Mouse (Mus musculus): ENCODE measurements around the gene Rab7b. TPM values are rescaled to one million over a fixed set of nuclear protein-coding genes. Genes with fewer than 3 reads are reported as not detected.

Gene Rab7b
- 0.58 and 0.79 TPM in 2 replicates for polyA plus RNA-seq (2016; fragmentation: Nextera tagmentation; extraction: Ambion mirVana)

- DNase-seq (ENCODE audit: low spot score): no peak
- H3K4me3 ChIP-seq: no peak within 1 kb of the TSS
- H3K36me3 ChIP-seq: no peaks in the 10 kb centered on the region
- 61% methylated on average over 8 of the region's 8 CpGs for WGBS
- no peak within 1 kb of the TSS; the same call in 1 of the 2 replicates for H3K27ac ChIP-seq
- H3K27me3 ChIP-seq (ENCODE audit: insufficient read depth, poor library complexity, severe bottlenecking): no peaks in the 10 kb centered on the region
- H3K4me1 ChIP-seq: peaks cover 19% of the 10 kb centered on the region
- H3K9me3 ChIP-seq: no peaks in the 10 kb centered on the region
These were observed at the start of gene Rab7b for GRCm38 (mm10) chr1:131688475-131688874. Gene Rab7b (plus strand): TSS chr1:131688695.

- 87% methylated on average over 4 of the region's 4 CpGs for WGBS
- Histone ChIP-seq H3K27ac (no peak overlapping the region), H3K9me3 (no peaks in the 10 kb centered on the region), H3K36me3 (no peaks in the 10 kb centered on the region), H3K27me3 (ENCODE audit: insufficient read depth, poor library complexity, severe bottlenecking) (no peaks in the 10 kb centered on the region), H3K4me3 (no peak overlapping the region), H3K4me1 (no peaks in the 10 kb centered on the region)
- DNase-seq (ENCODE audit: low spot score): no peak
These were observed 48.4 kb upstream of the Rab7b start for GRCm38 (mm10) chr1:131640062-131640461.

GRCm38 (mm10) chr1:131641565-131641964 is 46.9 kb upstream of the Rab7b start:
- 90% methylated on average over 13 of the region's 13 CpGs for WGBS
- H3K27ac ChIP-seq: no peak overlapping the region
- no peaks in the 10 kb centered on the region for H3K4me1 ChIP-seq
- H3K9me3 ChIP-seq: no peaks in the 10 kb centered on the region
- no peaks in the 10 kb centered on the region for H3K36me3 ChIP-seq
- DNase-seq (ENCODE audit: low spot score): no peak
- no peak overlapping the region for H3K4me3 ChIP-seq
- no peaks in the 10 kb centered on the region for H3K27me3 ChIP-seq (ENCODE audit: insufficient read depth, poor library complexity, severe bottlenecking)

- Histone ChIP-seq H3K4me3 (no peak overlapping the region), H3K27ac (no peak overlapping the region), H3K9me3 (no peaks in the 10 kb centered on the region), H3K36me3 (no peaks in the 10 kb centered on the region), H3K4me1 (no peaks in the 10 kb centered on the region), H3K27me3 (ENCODE audit: insufficient read depth, poor library complexity, severe bottlenecking) (no peaks in the 10 kb centered on the region)
- DNase-seq (ENCODE audit: low spot score): peak; percentile 62
- WGBS: 89% methylated on average over 2 of the region's 2 CpGs
These were observed 46.2 kb upstream of the Rab7b start for GRCm38 (mm10) chr1:131642251-131642650.

GRCm38 (mm10) chr1:131652670-131653443 is 35.6 kb upstream of the Rab7b start:
- 65% methylated on average over 12 of the region's 12 CpGs for WGBS
- no peaks in the 10 kb centered on the region for H3K27me3 ChIP-seq (ENCODE audit: insufficient read depth, poor library complexity, severe bottlenecking)

GRCm38 (mm10) chr1:131655601-131656000 is 32.9 kb upstream of the Rab7b start:
- peak; percentile 72 for DNase-seq (ENCODE audit: low spot score)
- Histone ChIP-seq H3K27me3 (ENCODE audit: insufficient read depth, poor library complexity, severe bottlenecking) (0 out of 2 replicates have a peak, but pooled peaks cover 4% of the 10 kb centered on the region), H3K4me1 (peaks cover 14% of the 10 kb centered on the region), H3K9me3 (no peaks in the 10 kb centered on the region), H3K36me3 (no peaks in the 10 kb centered on the region), H3K27ac (no peak overlapping the region), H3K4me3 (no peak overlapping the region)
- WGBS: 68% methylated on average over 6 of the region's 6 CpGs

More at GRCm38 (mm10) chr1:131652670-131653443, 35.6 kb upstream of the Rab7b start:
- Histone ChIP-seq H3K36me3 (no peaks in the 10 kb centered on the region), H3K9me3 (no peaks in the 10 kb centered on the region), H3K27ac (peak overlapping the region; percentile 53; the same call in 1 of the 2 replicates), H3K4me3 (no peak overlapping the region), H3K4me1 (peaks cover 14% of the 10 kb centered on the region)
- DNase-seq (ENCODE audit: low spot score): peak; percentile 73

GRCm38 (mm10) chr1:131657945-131658354 is 30.5 kb upstream of the Rab7b start:
- DNase-seq (ENCODE audit: low spot score): peak; percentile 95
- Histone ChIP-seq H3K4me3 (peak overlapping the region; percentile 39; the same call in 1 of the 2 replicates), H3K9me3 (no peaks in the 10 kb centered on the region), H3K27ac (peak overlapping the region; percentile 71), H3K4me1 (peaks cover 14% of the 10 kb centered on the region), H3K27me3 (ENCODE audit: insufficient read depth, poor library complexity, severe bottlenecking) (0 out of 2 replicates have a peak, but pooled peaks cover 4% of the 10 kb centered on the region), H3K36me3 (no peaks in the 10 kb centered on the region)
- under 1% methylated on average over 11 of the region's 11 CpGs for WGBS

GRCm38 (mm10) chr1:131659512-131660085 is 28.9 kb upstream of the Rab7b start:
- WGBS: 63% methylated on average over 5 of the region's 5 CpGs
- DNase-seq (ENCODE audit: low spot score): peak; percentile 54

GRCm38 (mm10) chr1:131660266-131660665 is 28.2 kb upstream of the Rab7b start:
- Histone ChIP-seq H3K36me3 (no peaks in the 10 kb centered on the region), H3K4me3 (no peak overlapping the region), H3K9me3 (no peaks in the 10 kb centered on the region), H3K27me3 (ENCODE audit: insufficient read depth, poor library complexity, severe bottlenecking) (0 out of 2 replicates have a peak, but pooled peaks cover 8% of the 10 kb centered on the region), H3K4me1 (peaks cover 4% of the 10 kb centered on the region; the same call in 1 of the 2 replicates), H3K27ac (no peak overlapping the region)
- 80% methylated on average over 2 of the region's 2 CpGs for WGBS
- peak; percentile 54 for DNase-seq (ENCODE audit: low spot score)

More at GRCm38 (mm10) chr1:131659512-131660085, 28.9 kb upstream of the Rab7b start:
- no peaks in the 10 kb centered on the region for H3K36me3 ChIP-seq
- peaks cover 4% of the 10 kb centered on the region; the same call in 1 of the 2 replicates for H3K4me1 ChIP-seq
- 0 out of 2 replicates have a peak, but pooled peaks cover 8% of the 10 kb centered on the region for H3K27me3 ChIP-seq (ENCODE audit: insufficient read depth, poor library complexity, severe bottlenecking)
- no peak overlapping the region for H3K4me3 ChIP-seq
- H3K27ac ChIP-seq: no peak overlapping the region
- no peaks in the 10 kb centered on the region for H3K9me3 ChIP-seq

- H3K27me3 ChIP-seq (ENCODE audit: insufficient read depth, poor library complexity, severe bottlenecking): 0 out of 2 replicates have a peak, but pooled peaks cover 8% of the 10 kb centered on the region
- 66% methylated on average over 7 of the region's 7 CpGs for WGBS
- peak; percentile 69 for DNase-seq (ENCODE audit: low spot score)
- no peak overlapping the region for H3K27ac ChIP-seq
- H3K9me3 ChIP-seq: no peaks in the 10 kb centered on the region
- no peak overlapping the region for H3K4me3 ChIP-seq
- H3K36me3 ChIP-seq: no peaks in the 10 kb centered on the region
- peaks cover 4% of the 10 kb centered on the region; the same call in 1 of the 2 replicates for H3K4me1 ChIP-seq
These were observed 27.6 kb upstream of the Rab7b start for GRCm38 (mm10) chr1:131660716-131661472.

- Histone ChIP-seq H3K9me3 (no peaks in the 10 kb centered on the region), H3K27ac (no peak overlapping the region), H3K27me3 (ENCODE audit: insufficient read depth, poor library complexity, severe bottlenecking) (0 out of 2 replicates have a peak, but pooled peaks cover 8% of the 10 kb centered on the region), H3K36me3 (no peaks in the 10 kb centered on the region), H3K4me1 (peaks cover 4% of the 10 kb centered on the region; the same call in 1 of the 2 replicates), H3K4me3 (no peak overlapping the region)
- DNase-seq (ENCODE audit: low spot score): peak; percentile 47
- whole genome bisulfite sequencing: 65% methylated on average over 3 of the region's 3 CpGs
These were observed 26.7 kb upstream of the Rab7b start for GRCm38 (mm10) chr1:131661749-131662148.

- DNase-seq (ENCODE audit: low spot score): peak; percentile 55
- Histone ChIP-seq H3K9me3 (no peaks in the 10 kb centered on the region), H3K4me1 (no peaks in the 10 kb centered on the region), H3K36me3 (no peaks in the 10 kb centered on the region), H3K27ac (no peak overlapping the region), H3K4me3 (no peak overlapping the region), H3K27me3 (ENCODE audit: insufficient read depth, poor library complexity, severe bottlenecking) (0 out of 2 replicates have a peak, but pooled peaks cover 8% of the 10 kb centered on the region)
- 67% methylated on average over 9 of the region's 9 CpGs for WGBS
These were observed 25.1 kb upstream of the Rab7b start for GRCm38 (mm10) chr1:131663286-131663995.

Measured in heart, embryonic 10.5 days (tissue).